Mouse (Mus musculus): ENCODE data around the gene Tcte3. TPM values are rescaled to one million over a fixed set of nuclear protein-coding genes. Genes with fewer than 3 reads are reported as not detected.
"Not testable (repeated sequence)": the region's sequence is repeated elsewhere in the genome, so short reads cannot be mapped to it uniquely, and the experiment has no call there.

Gene Tcte3
- polyA plus RNA-seq (2014; fragmentation: Nextera tagmentation; extraction: Ambion mirVana), result 0.69 TPM in 1 of 2 replicates, not detected in the other

- peak; percentile 98 for ATAC-seq (ENCODE audit: insufficient read depth)
- not testable (repeated sequence) for DNase-seq; H3K4me1 ChIP-seq (ENCODE audit: insufficient read depth); H3K9me3 ChIP-seq (ENCODE audit: low read depth, low read length); H3K4me2 ChIP-seq; H3K4me3 ChIP-seq (ENCODE audit: low read depth, low read length); H3K36me3 ChIP-seq (ENCODE audit: insufficient read depth); H3K9ac ChIP-seq; H3K27me3 ChIP-seq (ENCODE audit: insufficient read depth, low read length); H3K27ac ChIP-seq (ENCODE audit: low read depth)
- WGBS, result 0% methylated on average over 3 of the region's 56 CpGs
Observed at GRCm38 (mm10) chr17:15041175-15041729, at the start of gene Tcte3, which contains the start of the genes Ermard and Gm3448. TSS of gene Tcte3 (minus strand) at chr17:15041488. TSS of gene Ermard (plus strand) at chr17:15041208. TSS of gene Gm3448 (minus strand) at chr17:15041537.

- no peak overlapping the region for H3K27ac ChIP-seq (ENCODE audit: low read depth)
- no peak overlapping the region for H3K4me2 ChIP-seq
- no peak overlapping the region for H3K9ac ChIP-seq
- DNase-seq, result no peak
- WGBS, result 38% methylated on average over 8 of the region's 8 CpGs
- no peaks in the 10 kb centered on the region for H3K36me3 ChIP-seq (ENCODE audit: insufficient read depth)
- H3K27me3 ChIP-seq (ENCODE audit: insufficient read depth, low read length), result no peaks in the 10 kb centered on the region
- no peak for ATAC-seq (ENCODE audit: insufficient read depth)
- no peak overlapping the region for H3K4me3 ChIP-seq (ENCODE audit: low read depth, low read length)
- H3K9me3 ChIP-seq (ENCODE audit: low read depth, low read length), result no peaks in the 10 kb centered on the region
- H3K4me1 ChIP-seq (ENCODE audit: insufficient read depth), result no peaks in the 10 kb centered on the region; the same call in 1 of the 2 replicates
- TF ChIP-seq CTCF (IDR thresholded peaks at IDR 0.05; ENCODE audit: low read depth), result no peak
Observed at GRCm38 (mm10) chr17:15088591-15089001, 47.3 kb upstream of the Tcte3 start.

GRCm38 (mm10) chr17:15088166-15088565, 46.9 kb upstream of the Tcte3 start:
- Histone ChIP-seq H3K27ac (ENCODE audit: low read depth) (no peak overlapping the region), H3K36me3 (ENCODE audit: insufficient read depth) (no peaks in the 10 kb centered on the region), H3K4me3 (ENCODE audit: low read depth, low read length) (no peak overlapping the region), H3K9ac (no peak overlapping the region), H3K4me1 (ENCODE audit: insufficient read depth) (no peaks in the 10 kb centered on the region; the same call in 1 of the 2 replicates), H3K9me3 (ENCODE audit: low read depth, low read length) (no peaks in the 10 kb centered on the region), H3K27me3 (ENCODE audit: insufficient read depth, low read length) (no peaks in the 10 kb centered on the region), H3K4me2 (no peak overlapping the region)
- ATAC-seq (ENCODE audit: insufficient read depth) (no peak), DNase-seq (no peak)
- TF ChIP-seq CTCF (IDR thresholded peaks at IDR 0.05; ENCODE audit: low read depth), result no peak
- WGBS, result 44% methylated on average over 2 of the region's 2 CpGs

GRCm38 (mm10) chr17:15085006-15085405, 43.7 kb upstream of the Tcte3 start:
- 56% methylated on average over 2 of the region's 2 CpGs for WGBS
- Histone ChIP-seq H3K27ac (ENCODE audit: low read depth) (no peak overlapping the region), H3K4me1 (ENCODE audit: insufficient read depth) (no peaks in the 10 kb centered on the region; the same call in 1 of the 2 replicates), H3K4me2 (no peak overlapping the region), H3K9ac (no peak overlapping the region), H3K27me3 (ENCODE audit: insufficient read depth, low read length) (no peaks in the 10 kb centered on the region), H3K36me3 (ENCODE audit: insufficient read depth) (no peaks in the 10 kb centered on the region), H3K9me3 (ENCODE audit: low read depth, low read length) (no peaks in the 10 kb centered on the region), H3K4me3 (ENCODE audit: low read depth, low read length) (no peak overlapping the region)
- TF ChIP-seq CTCF (IDR thresholded peaks at IDR 0.05; ENCODE audit: low read depth), result no peak
- ATAC-seq (ENCODE audit: insufficient read depth) (no peak), DNase-seq (no peak)

- no peak overlapping the region for H3K9ac ChIP-seq
Observed at GRCm38 (mm10) chr17:15084226-15084848, 43.0 kb upstream of the Tcte3 start.

GRCm38 (mm10) chr17:15077536-15077935, 36.2 kb upstream of the Tcte3 start:
- Histone ChIP-seq H3K4me2 (no peak overlapping the region), H3K9ac (no peak overlapping the region), H3K4me3 (ENCODE audit: low read depth, low read length) (no peak overlapping the region), H3K27ac (ENCODE audit: low read depth) (no peak overlapping the region), H3K4me1 (ENCODE audit: insufficient read depth) (no peaks in the 10 kb centered on the region), H3K9me3 (ENCODE audit: low read depth, low read length) (no peaks in the 10 kb centered on the region), H3K27me3 (ENCODE audit: insufficient read depth, low read length) (no peaks in the 10 kb centered on the region), H3K36me3 (ENCODE audit: insufficient read depth) (no peaks in the 10 kb centered on the region)
- no peak for TF ChIP-seq CTCF (IDR thresholded peaks at IDR 0.05; ENCODE audit: low read depth)
- no peak for DNase-seq
- 27% methylated on average over 2 of the region's 2 CpGs for WGBS
- no peak for ATAC-seq (ENCODE audit: insufficient read depth)

More at GRCm38 (mm10) chr17:15084226-15084848, 43.0 kb upstream of the Tcte3 start:
- DNase-seq, result peak; percentile 32
- Histone ChIP-seq H3K27me3 (ENCODE audit: insufficient read depth, low read length) (no peaks in the 10 kb centered on the region), H3K36me3 (ENCODE audit: insufficient read depth) (no peaks in the 10 kb centered on the region), H3K4me2 (no peak overlapping the region), H3K9me3 (ENCODE audit: low read depth, low read length) (no peaks in the 10 kb centered on the region), H3K4me3 (ENCODE audit: low read depth, low read length) (no peak overlapping the region), H3K4me1 (ENCODE audit: insufficient read depth) (no peaks in the 10 kb centered on the region; the same call in 1 of the 2 replicates), H3K27ac (ENCODE audit: low read depth) (no peak overlapping the region)
- 41% methylated on average over 13 of the region's 13 CpGs for WGBS
- no peak for TF ChIP-seq CTCF (IDR thresholded peaks at IDR 0.05; ENCODE audit: low read depth)
- ATAC-seq (ENCODE audit: insufficient read depth), result peak; percentile 70

GRCm38 (mm10) chr17:15075033-15075432, 33.7 kb upstream of the Tcte3 start:
- no peaks in the 10 kb centered on the region for H3K36me3 ChIP-seq (ENCODE audit: insufficient read depth)
- H3K9me3 ChIP-seq (ENCODE audit: low read depth, low read length), result no peaks in the 10 kb centered on the region
- no peaks in the 10 kb centered on the region for H3K27me3 ChIP-seq (ENCODE audit: insufficient read depth, low read length)
- TF ChIP-seq CTCF (IDR thresholded peaks at IDR 0.05; ENCODE audit: low read depth), result no peak
- WGBS, result 53% methylated on average over 8 of the region's 8 CpGs
- H3K4me1 ChIP-seq (ENCODE audit: insufficient read depth), result no peaks in the 10 kb centered on the region
- H3K27ac ChIP-seq (ENCODE audit: low read depth), result peak overlapping the region; percentile 67
- no peak overlapping the region for H3K4me3 ChIP-seq (ENCODE audit: low read depth, low read length)
- H3K4me2 ChIP-seq, result peak overlapping the region; percentile 15; the same call in 1 of the 2 replicates
- peak; percentile 68 for ATAC-seq (ENCODE audit: insufficient read depth)
- DNase-seq, result peak; percentile 39
- H3K9ac ChIP-seq, result no peak overlapping the region

All from lung, embryonic 14.5 days (tissue).